Mouse (Mus musculus) intestine, embryonic 15.5 days (tissue): ENCODE measurements at regions not wholly inside any gene's neighbourhood (a gene's known extent, or its start where the extent isn't known, plus 50 kb on each side); places are given as distances from the start of the nearest gene placed in this dataset.
"Not testable (repeated sequence)": the region's sequence is repeated elsewhere in the genome, so short reads cannot be mapped to it uniquely, and the experiment has no call there.

ENCODE experiments used
- ATAC-seq: fragments of 200-750 bp; cut with Nextera tagmentation; 2 replicates; pipeline ENCODE4 v1.8.0; 2017; ENCODE audit warnings: moderate TSS enrichment, moderate library complexity
- H3K27ac ChIP-seq: fragments of 300-500 bp; sonication (generic); 2 replicates; pipeline ENCODE4 v1.5.1; 2015; ENCODE audit warnings: mild to moderate bottlenecking, inconsistent platforms
- H3K27me3 ChIP-seq: fragments of 300-500 bp; sonication (generic); replicated peaks from 2 replicates; pipeline ENCODE4 v1.6.1; 2015; ENCODE audit warnings: inconsistent platforms
- H3K36me3 ChIP-seq: fragments of 300-500 bp; sonication (generic); 2 replicates; pipeline ENCODE4 v1.6.1; 2015; ENCODE audit warnings: inconsistent platforms
- H3K4me1 ChIP-seq: fragments of 300-500 bp; sonication (generic); replicated peaks from 2 replicates; pipeline ENCODE4 v1.6.1; 2015; ENCODE audit warnings: inconsistent platforms
- H3K4me2 ChIP-seq: fragments of 300-500 bp; sonication (generic); replicated peaks from 2 replicates; pipeline ENCODE4 v1.6.1; 2015; ENCODE audit warnings: mild to moderate bottlenecking, inconsistent platforms
- H3K4me3 ChIP-seq: fragments of 300-500 bp; sonication (generic); replicated peaks from 2 replicates; pipeline ENCODE4 v1.5.1; 2015; ENCODE audit warnings: inconsistent platforms
- H3K9ac ChIP-seq: fragments of 300-500 bp; sonication (generic); 2 replicates; pipeline ENCODE4 v1.6.1; 2015; ENCODE audit warnings: inconsistent platforms
- H3K9me3 ChIP-seq: fragments of 300-500 bp; sonication (generic); 2 replicates; pipeline ENCODE4 v1.6.1; 2016; ENCODE audit warnings: inconsistent platforms
- WGBS: fragments of 180-500 bp; shearing (Covaris S2); methylation state at CpG from one replicate; pipeline ENCODE4 v1.1.7; 2015; 5-methylcytosine and 5-hydroxymethylcytosine counted together

DNA sequence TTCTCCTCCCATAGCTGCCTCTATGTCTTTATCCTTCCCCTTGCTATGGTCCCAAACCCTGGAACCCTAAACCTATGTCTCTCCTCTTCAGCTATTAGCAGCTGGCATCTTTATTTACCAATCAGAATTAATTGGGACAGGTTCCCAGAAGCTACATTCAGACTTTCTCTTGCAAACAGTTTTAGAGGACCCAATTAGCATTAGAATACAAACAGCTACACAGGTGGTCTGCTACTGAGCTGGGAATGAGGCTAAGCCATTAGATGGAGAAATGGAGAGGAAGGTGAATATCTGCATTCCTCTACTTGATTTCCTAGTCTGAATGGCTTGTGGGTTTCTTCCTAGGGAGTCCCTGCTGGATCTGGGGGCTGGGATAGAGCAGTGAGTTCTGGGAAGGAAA is 611.9 kb downstream of the A830018L16Rik start:
- Histone ChIP-seq H3K27ac (no peak overlapping the region), H3K4me2 (no peak overlapping the region), H3K4me1 (no peaks in the 10 kb centered on the region), H3K9ac (no peak overlapping the region), H3K4me3 (no peak overlapping the region), H3K36me3 (no peaks in the 10 kb centered on the region), H3K9me3 (no peaks in the 10 kb centered on the region), H3K27me3 (no peaks in the 10 kb centered on the region)
- no peak for ATAC-seq

DNA sequence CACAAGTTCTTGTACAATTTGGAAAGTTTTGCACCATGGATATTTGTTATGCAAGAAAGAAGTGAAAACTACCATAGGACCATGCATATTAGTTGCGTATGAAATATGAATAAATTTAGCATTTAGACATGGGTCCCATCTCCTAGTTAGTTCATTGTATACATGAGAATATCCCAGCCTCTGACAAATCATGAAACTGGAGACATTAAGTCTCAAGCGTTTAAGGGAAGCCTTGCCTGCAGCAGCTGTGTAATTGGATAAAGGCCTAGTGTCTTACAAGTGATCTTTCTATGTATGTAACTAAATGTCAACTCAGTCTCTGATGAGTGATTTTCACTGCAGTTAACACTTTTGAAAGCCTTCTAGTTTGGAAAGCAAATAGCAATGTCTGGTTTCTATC is 613.5 kb downstream of the A830018L16Rik start:
- no peaks in the 10 kb centered on the region for H3K9me3 ChIP-seq
- H3K4me3 ChIP-seq: no peak overlapping the region
- H3K27me3 ChIP-seq: no peaks in the 10 kb centered on the region
- H3K9ac ChIP-seq: no peak overlapping the region
- WGBS: 47% methylated on average over 2 of the region's 2 CpGs
- ATAC-seq: 0 out of 2 replicates have a peak, but pooled peaks have one; percentile 36
- H3K4me2 ChIP-seq: no peak overlapping the region
- no peaks in the 10 kb centered on the region for H3K36me3 ChIP-seq
- no peaks in the 10 kb centered on the region for H3K4me1 ChIP-seq
- H3K27ac ChIP-seq: no peak overlapping the region

DNA sequence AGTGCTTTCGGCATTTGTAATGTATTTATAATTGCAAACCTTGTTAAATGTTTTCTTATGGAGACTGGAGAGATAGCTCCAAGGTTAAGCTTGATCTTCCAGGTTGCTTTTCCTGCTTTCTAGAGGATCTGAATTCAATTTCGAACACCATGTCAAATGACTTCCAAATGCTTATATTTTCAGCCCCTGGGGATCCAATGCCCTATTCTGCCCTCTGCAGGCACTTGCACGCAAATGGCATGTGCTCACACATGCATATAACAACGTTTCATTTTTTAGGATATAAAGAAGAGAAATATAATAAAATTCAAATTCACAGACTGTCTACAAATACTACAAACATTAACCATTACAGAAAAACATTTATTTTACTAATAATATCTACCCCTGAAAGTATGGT is 614.2 kb downstream of the A830018L16Rik start:
- H3K27me3 ChIP-seq: no peaks in the 10 kb centered on the region
- H3K9ac ChIP-seq: no peak overlapping the region
- H3K4me1 ChIP-seq: no peaks in the 10 kb centered on the region
- 74% methylated on average over 4 of the region's 4 CpGs for WGBS
- H3K4me3 ChIP-seq: no peak overlapping the region
- ATAC-seq: no peak
- no peak overlapping the region for H3K27ac ChIP-seq
- H3K9me3 ChIP-seq: no peaks in the 10 kb centered on the region
- H3K36me3 ChIP-seq: no peaks in the 10 kb centered on the region
- no peak overlapping the region for H3K4me2 ChIP-seq

DNA sequence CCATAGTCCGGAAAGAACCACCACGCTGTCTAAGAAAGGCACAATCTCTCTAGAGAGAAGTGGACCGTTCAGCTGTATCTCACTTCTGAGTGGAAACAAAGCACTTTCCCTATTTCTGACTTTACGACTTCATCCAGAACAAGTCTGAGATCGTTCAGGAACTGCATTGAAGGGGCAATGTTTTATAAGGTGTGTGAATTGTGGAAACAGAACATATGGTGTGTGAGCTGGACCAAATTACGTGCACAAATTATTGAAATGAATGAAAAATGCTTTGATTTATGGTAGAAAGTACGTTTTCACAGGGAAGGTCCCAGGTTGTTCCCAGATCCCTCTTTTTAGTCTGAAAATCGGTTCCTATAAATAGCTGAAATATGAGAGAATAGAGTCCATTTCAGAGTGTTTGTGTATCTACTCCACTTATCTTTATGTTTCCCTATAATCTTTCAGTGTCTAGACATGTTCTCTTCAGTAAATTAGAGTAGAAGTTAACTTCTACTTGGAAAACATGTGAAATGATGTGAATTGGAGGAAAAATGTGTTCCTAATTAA is 638.1 kb downstream of the A830018L16Rik start:
- WGBS: 68% methylated on average over 8 of the region's 8 CpGs

DNA sequence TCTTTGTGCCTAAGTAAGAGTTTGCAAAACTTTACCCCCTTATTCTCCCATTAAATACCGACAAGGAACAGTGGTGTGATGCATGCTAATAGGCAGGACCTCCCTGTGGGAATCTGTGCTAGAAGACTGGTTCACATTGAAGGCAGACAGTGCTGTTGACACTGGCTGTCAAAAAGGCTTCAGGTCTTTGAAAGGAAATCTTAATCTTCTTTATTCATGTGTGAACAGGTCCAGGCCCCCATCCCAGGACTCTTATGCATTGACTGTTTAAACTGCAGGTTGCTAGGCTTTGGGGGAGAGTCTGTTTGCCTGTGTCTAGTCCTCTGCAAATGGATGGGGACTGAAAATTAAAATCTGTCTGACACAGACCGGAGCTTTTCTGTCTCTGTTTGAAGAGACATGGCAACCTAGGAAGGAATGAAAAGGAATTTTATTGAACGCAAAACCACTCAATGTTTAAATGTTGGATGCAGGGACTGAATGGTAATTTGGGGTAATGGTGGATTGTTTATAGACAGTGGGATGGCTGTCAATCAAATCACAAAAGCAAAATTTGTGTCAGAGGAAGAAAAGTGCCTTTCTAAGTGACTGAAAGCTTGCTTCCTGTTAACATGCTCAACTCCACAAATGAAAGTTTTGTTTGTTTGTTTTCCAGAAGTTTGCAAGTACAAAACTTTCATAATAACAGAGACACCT is 642.1 kb downstream of the A830018L16Rik start:
- H3K9ac ChIP-seq: no peak overlapping the region
- WGBS: 60% methylated on average over 3 of the region's 3 CpGs
- no peaks in the 10 kb centered on the region for H3K27me3 ChIP-seq
- H3K9me3 ChIP-seq: no peaks in the 10 kb centered on the region
- H3K4me2 ChIP-seq: no peak overlapping the region
- H3K4me3 ChIP-seq: no peak overlapping the region
- no peak overlapping the region for H3K27ac ChIP-seq
- no peak for ATAC-seq
- H3K36me3 ChIP-seq: no peaks in the 10 kb centered on the region
- no peaks in the 10 kb centered on the region for H3K4me1 ChIP-seq

More for the DNA sequence above, 638.1 kb downstream of the A830018L16Rik start:
- Histone ChIP-seq H3K27me3 (no peaks in the 10 kb centered on the region), H3K4me3 (no peak overlapping the region), H3K36me3 (no peaks in the 10 kb centered on the region), H3K9ac (no peak overlapping the region), H3K4me2 (no peak overlapping the region), H3K9me3 (no peaks in the 10 kb centered on the region), H3K27ac (no peak overlapping the region), H3K4me1 (no peaks in the 10 kb centered on the region)
- ATAC-seq: no peak

DNA sequence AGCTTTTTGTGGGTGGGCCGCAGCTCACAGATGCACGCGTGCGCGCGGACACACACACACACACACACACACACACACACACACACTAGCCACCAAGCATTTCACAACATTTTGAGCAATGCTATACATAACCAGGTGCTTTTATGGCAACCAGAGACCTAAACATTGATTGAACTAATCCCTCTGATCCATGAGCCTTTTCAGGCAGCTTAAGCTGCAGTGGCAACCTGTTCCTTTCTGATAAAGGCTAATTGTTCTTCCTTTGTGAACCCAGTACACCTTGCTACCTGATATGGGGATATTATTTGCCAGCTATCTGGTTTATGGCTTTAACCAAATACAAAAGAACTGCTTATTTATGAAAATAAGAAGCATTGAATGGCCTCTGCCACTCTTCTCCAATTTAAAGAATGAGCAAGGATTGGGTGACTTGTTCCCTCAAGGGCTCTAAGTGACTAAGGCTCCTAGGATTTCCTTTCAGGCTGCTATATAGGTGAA is 651.2 kb downstream of the A830018L16Rik start:
- no peaks in the 10 kb centered on the region for H3K36me3 ChIP-seq
- no peaks in the 10 kb centered on the region for H3K9me3 ChIP-seq
- over 99% methylated on average over 6 of the region's 6 CpGs for WGBS
- no peak overlapping the region for H3K9ac ChIP-seq
- no peaks in the 10 kb centered on the region for H3K4me1 ChIP-seq
- H3K27ac ChIP-seq: no peak overlapping the region
- ATAC-seq: no peak
- no peak overlapping the region for H3K4me2 ChIP-seq
- H3K27me3 ChIP-seq: no peaks in the 10 kb centered on the region
- H3K4me3 ChIP-seq: no peak overlapping the region

DNA sequence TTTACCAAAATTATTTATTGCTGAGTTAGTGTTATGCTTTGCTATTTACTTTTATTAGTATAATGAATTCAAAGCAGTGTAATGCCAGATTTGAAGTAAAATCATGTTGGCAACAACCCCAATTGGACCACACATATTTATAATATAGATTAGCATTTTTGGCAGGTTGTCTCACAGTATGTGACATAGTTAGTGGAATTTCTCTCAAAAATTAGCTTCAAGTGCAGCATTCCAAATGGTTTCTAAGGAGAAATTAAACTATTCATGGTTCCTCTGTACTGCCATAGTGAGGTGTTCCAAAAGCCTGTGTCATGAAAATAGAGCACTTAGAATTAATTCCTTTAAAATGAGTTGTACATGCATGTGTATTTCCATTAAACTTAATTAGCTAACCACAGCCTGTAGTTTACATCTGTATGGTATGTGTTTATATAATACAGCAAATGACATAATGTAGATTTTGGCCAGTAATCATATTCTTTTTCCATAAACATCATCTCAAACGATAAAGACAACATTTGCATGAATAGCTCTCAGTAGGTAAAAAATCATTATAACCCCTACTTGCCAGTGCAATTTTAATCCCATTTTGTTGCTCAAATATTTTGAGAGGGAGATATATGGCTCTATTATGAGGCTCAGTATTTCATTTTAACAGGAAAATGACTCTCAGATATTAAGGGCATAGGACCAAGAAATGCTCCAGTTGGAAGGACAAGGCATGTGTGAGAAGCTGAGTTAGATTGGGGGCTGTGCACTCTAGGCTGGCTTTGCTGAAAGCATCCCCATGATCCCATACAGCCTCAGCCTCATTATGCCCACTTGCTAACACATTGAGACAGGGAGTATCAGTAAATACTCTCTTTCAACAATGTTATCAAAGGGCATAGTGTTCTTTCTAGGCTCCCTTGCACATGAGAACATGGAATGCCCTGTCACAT is 678.9 kb downstream of the A830018L16Rik start:
- H3K27me3 ChIP-seq: no peaks in the 10 kb centered on the region
- ATAC-seq: no peak
- H3K4me1 ChIP-seq: no peaks in the 10 kb centered on the region
- no peak overlapping the region for H3K9ac ChIP-seq
- H3K9me3 ChIP-seq: no peaks in the 10 kb centered on the region
- no peak overlapping the region for H3K4me3 ChIP-seq
- 49% methylated on average over 1 of the region's 1 CpGs for WGBS
- no peak overlapping the region for H3K4me2 ChIP-seq
- H3K27ac ChIP-seq: no peak overlapping the region
- H3K36me3 ChIP-seq: no peaks in the 10 kb centered on the region

DNA sequence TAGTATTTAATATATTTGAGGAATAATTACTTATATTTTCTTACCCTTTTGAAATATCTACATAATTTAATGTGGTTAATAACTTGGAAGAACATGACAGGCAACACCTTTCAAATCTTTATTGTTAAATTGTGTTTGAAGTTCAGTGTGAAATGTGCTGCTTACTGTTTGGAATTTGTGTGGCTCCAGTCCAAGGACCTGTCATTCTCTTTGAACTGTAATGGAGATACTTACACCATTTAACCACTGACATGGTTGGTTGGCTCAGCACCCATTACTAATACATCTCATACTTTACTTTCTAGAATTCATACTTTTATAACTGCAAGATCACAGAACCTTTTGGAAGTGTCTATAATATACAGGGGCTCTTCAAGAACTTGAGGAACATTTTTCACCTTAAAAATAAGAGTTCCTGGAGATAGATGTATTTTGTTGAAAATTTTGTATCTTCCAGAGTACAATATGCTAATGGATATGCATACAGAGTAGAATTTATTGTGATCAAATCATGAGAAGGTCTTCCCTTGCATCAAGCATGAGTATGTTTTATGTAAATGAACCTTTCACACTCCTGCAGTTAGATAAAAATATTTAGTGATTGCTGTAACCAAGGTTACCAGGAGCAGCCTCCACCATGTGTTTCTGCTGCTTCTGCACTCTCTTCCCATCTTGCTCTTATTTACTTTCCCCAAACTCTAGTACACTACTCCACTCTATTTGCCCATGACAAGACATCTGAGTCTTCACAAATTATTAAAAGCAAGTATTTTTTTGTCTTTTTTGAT is 701.3 kb downstream of the A830018L16Rik start:
- no peak overlapping the region for H3K4me3 ChIP-seq
- no peak for ATAC-seq
- H3K9me3 ChIP-seq: no peaks in the 10 kb centered on the region
- no peak overlapping the region for H3K9ac ChIP-seq
- H3K4me2 ChIP-seq: no peak overlapping the region
- no peak overlapping the region for H3K27ac ChIP-seq
- no peaks in the 10 kb centered on the region for H3K36me3 ChIP-seq
- no peaks in the 10 kb centered on the region for H3K4me1 ChIP-seq
- H3K27me3 ChIP-seq: no peaks in the 10 kb centered on the region

DNA sequence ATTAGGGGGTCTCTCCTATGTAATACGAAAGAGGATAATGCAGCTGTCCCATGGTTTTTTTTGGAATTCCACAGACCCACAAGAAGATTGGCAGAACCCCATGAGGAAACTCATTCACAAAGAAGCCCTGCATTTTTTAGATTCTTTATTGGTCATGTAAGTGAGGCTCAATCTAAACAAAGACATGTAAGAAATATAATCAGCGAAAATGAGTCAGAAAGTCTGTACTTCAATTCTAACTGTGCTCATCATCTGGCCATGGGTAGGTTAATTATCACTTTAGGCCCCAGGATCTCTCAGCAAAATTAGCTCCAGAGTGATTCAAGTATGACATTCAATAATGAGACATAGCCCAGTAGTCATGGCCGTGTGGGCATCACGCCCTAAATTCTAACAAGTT is 703.2 kb downstream of the A830018L16Rik start:
- no peak overlapping the region for H3K4me3 ChIP-seq
- H3K27ac ChIP-seq: no peak overlapping the region
- no peak overlapping the region for H3K9ac ChIP-seq
- no peaks in the 10 kb centered on the region for H3K4me1 ChIP-seq
- no peaks in the 10 kb centered on the region for H3K9me3 ChIP-seq
- no peak overlapping the region for H3K4me2 ChIP-seq
- no peaks in the 10 kb centered on the region for H3K36me3 ChIP-seq
- no peak for ATAC-seq
- no peaks in the 10 kb centered on the region for H3K27me3 ChIP-seq
- WGBS: 72% methylated on average over 4 of the region's 4 CpGs

DNA sequence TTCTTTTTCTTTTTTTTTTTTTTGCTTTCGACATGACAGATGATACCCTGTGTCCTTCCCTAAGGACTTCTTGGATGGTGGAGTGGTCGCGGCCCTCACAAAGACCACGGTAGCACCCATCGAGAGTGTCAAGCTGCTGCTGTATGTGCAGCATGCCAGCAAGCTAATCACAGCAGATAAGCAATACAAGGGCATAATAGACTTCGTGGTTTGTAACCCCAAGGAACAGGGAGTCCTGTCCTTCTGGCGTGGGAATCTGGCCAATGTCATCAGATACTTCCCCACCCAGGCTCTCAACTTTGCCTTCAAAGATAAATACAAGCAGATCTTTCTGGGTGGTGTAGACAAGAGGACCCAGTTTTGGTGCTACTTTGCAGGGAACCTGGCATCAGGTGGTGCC is 707.0 kb downstream of the A830018L16Rik start:
- no peak overlapping the region for H3K9ac ChIP-seq
- ATAC-seq: no peak
- H3K4me3 ChIP-seq: no peak overlapping the region
- H3K4me2 ChIP-seq: no peak overlapping the region
- no peaks in the 10 kb centered on the region for H3K27me3 ChIP-seq
- H3K36me3 ChIP-seq: no peaks in the 10 kb centered on the region
- no peaks in the 10 kb centered on the region for H3K9me3 ChIP-seq
- H3K4me1 ChIP-seq: no peaks in the 10 kb centered on the region
- 84% methylated on average over 7 of the region's 7 CpGs for WGBS
- no peak overlapping the region for H3K27ac ChIP-seq

DNA sequence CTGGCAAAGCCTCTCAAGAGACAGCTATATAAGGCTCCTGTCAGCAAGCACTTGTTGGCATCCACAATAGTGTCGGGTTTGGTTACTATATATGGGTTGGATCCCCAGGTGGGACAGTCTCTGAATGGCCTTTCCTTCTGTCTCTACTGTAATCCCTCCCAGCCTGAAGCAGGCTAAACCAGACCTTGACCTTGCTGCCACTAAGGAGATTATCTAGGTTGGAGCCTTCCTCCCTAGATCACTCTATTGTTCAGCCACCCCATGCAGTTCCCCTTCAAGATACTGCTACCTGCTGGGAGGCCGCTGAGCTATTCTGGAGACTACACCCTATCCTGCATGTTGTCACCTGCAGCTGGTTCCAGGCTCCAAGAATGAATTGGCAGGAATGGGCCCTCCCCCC is 712.7 kb downstream of the A830018L16Rik start:
- not testable (repeated sequence) for H3K27ac ChIP-seq, H3K4me3 ChIP-seq, H3K27me3 ChIP-seq, H3K36me3 ChIP-seq, H3K4me2 ChIP-seq, H3K9ac ChIP-seq, H3K4me1 ChIP-seq, H3K9me3 ChIP-seq, ATAC-seq
- 72% methylated on average over 2 of the region's 2 CpGs for WGBS

DNA sequence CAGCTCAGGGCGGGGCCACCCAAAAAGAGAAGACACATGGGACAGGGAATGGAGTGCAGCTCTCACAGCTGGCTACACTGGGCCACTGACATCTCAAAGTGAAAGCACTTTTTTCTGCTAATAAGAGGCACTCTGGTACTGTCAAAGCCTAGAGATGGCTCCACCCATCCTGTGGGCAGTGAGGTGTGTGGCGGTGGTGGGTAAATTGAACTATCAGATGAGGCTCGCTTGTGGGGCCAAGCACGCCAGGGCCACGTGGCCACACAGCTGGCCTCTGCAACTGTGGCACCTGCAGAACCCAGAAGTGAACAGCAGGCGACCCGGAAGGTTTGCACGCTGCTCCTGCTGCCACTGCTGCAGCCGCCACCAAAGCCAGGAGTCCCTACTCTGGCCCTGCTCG is 756.6 kb downstream of the A830018L16Rik start:
- WGBS: 91% methylated on average over 10 of the region's 10 CpGs
- Histone ChIP-seq H3K4me3 (no peak overlapping the region), H3K4me2 (no peak overlapping the region), H3K9ac (no peak overlapping the region), H3K27ac (no peak overlapping the region), H3K36me3 (no peaks in the 10 kb centered on the region), H3K4me1 (no peaks in the 10 kb centered on the region), H3K27me3 (no peaks in the 10 kb centered on the region), H3K9me3 (no peaks in the 10 kb centered on the region)
- ATAC-seq: no peak
